Mouse (Mus musculus) heart, adult 18-20 months (tissue): Measurements from ENCODE around the gene Svep1. TPM values are rescaled to one million over a fixed set of nuclear protein-coding genes. Genes with fewer than 3 reads are reported as not detected.

ENCODE experiments used
- DNase-seq, 2 experiments: peaks; one replicate each; pipeline ENCODE4 v3.0.0; 2021 to 2022; ENCODE audit warnings: mixed read lengths in 1 of 2
- long read RNA-seq, 2 experiments: library from polyadenylated mRNA; stranded (forward); transcript quantifications; one replicate each; pipeline ENCODE4 v2.0.0; 2021
- total RNA-seq, 2 experiments: library from RNA; stranded (reverse); gene quantifications; 2 replicates each; pipeline ENCODE4 v1.2.3; 2021

Svep1 gene
- 1 to 10 TPM; 3.7 to 3.9 TPM for total RNA-seq
- long read RNA-seq, experiment 1, partial matches to known transcripts, result 1 of 1 reads
- long read RNA-seq, experiment 1, other reads (novel, unspliced or antisense), result 0 of 1 reads
- long read RNA-seq, experiment 2, partial matches to known transcripts, result 1 of 1 reads
- long read RNA-seq, experiment 2, other reads (novel, unspliced or antisense), result 0 of 1 reads

- DNase-seq, result peak; percentile 57
These were observed at the start of gene Svep1 for GRCm38 (mm10) chr4:58206115-58206945. Gene Svep1 (minus strand): TSS chr4:58206859.

DNA sequence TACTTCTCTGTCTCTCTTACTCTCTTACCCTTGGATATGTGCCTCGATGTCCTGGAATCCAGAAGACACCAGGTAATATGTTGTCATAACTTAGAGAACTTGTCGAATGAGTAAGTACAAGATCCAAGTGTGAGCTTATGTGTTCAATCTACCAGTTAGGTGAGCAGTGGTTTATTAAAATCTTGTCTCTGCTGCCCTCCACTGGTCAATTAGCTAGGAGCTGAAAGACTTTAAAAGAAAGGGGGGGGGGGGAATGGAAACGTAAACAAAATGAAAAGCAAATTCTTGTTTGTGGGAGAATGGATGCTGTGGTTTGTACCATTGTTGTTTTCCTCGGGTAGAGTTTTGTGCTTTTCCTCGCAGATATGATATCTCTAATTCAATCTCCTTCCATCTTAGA, 46.8 kb upstream of the Svep1 start:
- DNase-seq, result peak; percentile 39 to 76

GRCm38 (mm10) chr4:58252381-58252780, 45.7 kb upstream of the Svep1 start:
- no peak for DNase-seq

DNA sequence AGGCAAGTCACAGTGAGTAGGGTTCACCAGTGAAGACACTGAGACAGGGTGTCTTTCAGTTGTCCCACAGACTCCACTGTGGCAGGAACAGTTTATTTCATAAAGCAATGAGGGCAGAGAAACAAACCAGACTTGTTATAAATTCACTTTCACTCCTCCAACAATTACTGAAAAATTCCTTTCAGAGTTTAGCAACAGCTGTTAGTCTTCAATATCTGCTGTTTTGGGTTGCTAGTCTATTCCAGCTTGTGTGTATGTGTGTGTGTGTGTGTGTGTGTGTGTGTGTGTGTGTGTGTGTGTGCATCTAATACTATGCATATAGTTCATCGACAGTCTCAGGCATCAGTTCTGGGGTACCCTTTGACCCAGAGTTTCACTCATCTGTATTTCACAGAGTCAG, 38.9 kb upstream of the Svep1 start:
- no peak for DNase-seq

- peak in 1 of 2 experiments; percentile 15 for DNase-seq
These were observed 33.8 kb upstream of the Svep1 start for GRCm38 (mm10) chr4:58240416-58240815.

GRCm38 (mm10) chr4:58235828-58236227, 29.2 kb upstream of the Svep1 start:
- DNase-seq, result no peak

GRCm38 (mm10) chr4:58223499-58223898, 16.8 kb upstream of the Svep1 start:
- DNase-seq, result no peak

DNA sequence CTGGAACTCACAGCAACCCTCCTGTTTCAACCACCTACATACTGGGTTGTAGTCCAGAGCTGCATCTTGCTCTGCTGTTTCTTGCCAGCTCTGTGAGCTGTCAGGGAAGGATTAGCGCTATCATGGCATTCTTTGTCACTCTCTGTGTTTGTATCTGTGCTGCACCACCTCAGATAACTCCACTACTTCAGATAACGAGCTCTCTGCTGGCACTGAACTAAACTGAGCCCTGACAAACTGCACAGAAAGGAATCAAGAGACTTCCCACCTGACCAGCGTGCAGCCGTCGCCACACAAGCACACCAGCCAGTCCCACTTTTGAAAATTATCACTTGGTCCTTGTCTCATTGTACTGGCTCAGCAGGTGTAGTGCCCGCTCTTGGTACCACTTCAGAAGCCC, 4.7 kb upstream of the Svep1 start:
- no peak for DNase-seq

GRCm38 (mm10) chr4:58210557-58211090, 4.0 kb upstream of the Svep1 start:
- DNase-seq, result no peak

- no peak for DNase-seq
These were observed 927 bp downstream of the Svep1 start for GRCm38 (mm10) chr4:58205750-58206114.

- no peak for DNase-seq
These were observed 5.0 kb downstream of the Svep1 start for GRCm38 (mm10) chr4:58201703-58202102.

DNA sequence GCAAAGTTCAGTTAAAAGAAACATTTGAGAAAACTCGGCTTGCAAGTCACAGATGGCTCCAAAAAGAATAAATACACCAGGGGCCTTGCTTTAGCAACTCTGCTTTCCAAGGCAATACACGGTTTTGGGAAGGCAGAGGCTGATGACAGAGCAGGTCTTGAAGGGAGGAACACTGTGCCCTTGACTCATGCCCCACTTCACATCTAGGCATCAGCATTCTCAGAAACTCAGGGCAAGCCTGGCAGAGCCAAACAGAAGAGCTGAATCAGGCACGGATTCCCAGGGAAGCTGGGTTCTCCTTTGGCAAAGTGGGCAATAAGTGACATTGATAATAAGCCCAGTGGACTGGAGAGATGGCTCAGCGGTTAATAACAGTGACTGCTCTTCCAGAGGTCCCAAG, 5.8 kb downstream of the Svep1 start:
- no peak for DNase-seq

GRCm38 (mm10) chr4:58197230-58197629, 9.4 kb downstream of the Svep1 start:
- DNase-seq, result peak in 1 of 2 experiments; percentile 14

GRCm38 (mm10) chr4:58196795-58197194, 9.9 kb downstream of the Svep1 start:
- peak; percentile 52 to 68 for DNase-seq

- DNase-seq, result peak in 1 of 2 experiments; percentile 37
These were observed 10.7 kb downstream of the Svep1 start for GRCm38 (mm10) chr4:58195936-58196335.

DNA sequence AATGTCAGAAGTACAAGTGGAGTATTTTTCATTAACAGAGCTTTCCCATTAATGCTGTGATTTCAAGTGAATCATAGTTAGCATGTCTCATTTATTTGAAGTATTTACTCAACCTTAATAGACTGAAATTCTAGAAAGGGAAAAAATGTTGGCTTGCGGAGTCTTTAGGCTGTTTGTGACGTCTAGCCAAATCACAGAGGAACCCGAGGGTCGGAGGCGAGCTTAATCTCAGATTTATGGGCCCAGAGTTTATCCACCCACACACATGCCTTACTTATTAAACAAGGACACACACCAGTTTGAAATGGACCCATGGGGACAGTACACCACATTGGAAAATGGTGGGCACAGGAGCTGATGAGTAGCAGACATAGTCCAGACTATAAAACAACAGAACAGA, 17.4 kb downstream of the Svep1 start:
- no peak for DNase-seq

- DNase-seq, result no peak
These were observed 21.3 kb downstream of the Svep1 start for GRCm38 (mm10) chr4:58185401-58185800.

- peak; percentile 52 to 62 for DNase-seq
These were observed 21.8 kb downstream of the Svep1 start for GRCm38 (mm10) chr4:58184681-58185341.

- DNase-seq, result no peak
These were observed 22.8 kb downstream of the Svep1 start for GRCm38 (mm10) chr4:58183897-58184296.

- DNase-seq, result no peak
These were observed 28.2 kb downstream of the Svep1 start for GRCm38 (mm10) chr4:58178489-58178888.

GRCm38 (mm10) chr4:58177256-58177655, 29.4 kb downstream of the Svep1 start:
- no peak for DNase-seq

DNA sequence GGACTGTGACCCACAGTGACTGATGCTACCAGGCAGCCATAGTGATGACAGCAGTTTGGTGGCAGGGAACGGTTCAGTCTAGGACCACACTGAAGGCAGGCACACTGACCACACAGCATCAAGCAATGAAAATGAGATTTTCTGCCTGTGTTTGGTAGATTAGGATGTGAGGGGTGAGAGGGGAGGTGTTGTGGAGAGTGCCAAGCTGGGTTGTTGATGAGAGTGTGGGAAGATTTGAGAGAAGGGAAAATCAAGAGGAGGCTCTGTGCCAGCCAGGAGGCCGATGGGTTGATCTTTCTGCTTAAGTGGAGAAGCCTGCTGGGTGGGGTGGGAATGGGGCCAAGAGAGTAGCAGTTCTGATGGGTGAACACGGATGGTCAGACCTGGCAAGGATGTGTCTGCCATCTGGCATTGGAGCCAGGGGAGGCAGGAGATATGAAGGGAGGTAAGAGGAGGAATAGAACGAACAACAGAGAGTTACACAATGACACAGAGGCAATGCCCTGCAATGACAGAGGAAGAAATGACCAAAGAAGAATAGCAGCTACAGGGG, 32.1 kb downstream of the Svep1 start:
- no peak for DNase-seq

GRCm38 (mm10) chr4:58173401-58173800, 33.3 kb downstream of the Svep1 start:
- DNase-seq, result no peak
